Mouse (Mus musculus) ovary, postnatal 36 days (tissue): ENCODE measurements around the gene Gas6.

Source experiments
- DNase-seq: peaks from one replicate; pipeline ENCODE4 v3.0.0; 2022; ENCODE audit warnings: low spot score, mixed read lengths

The Gas6 gene

GRCm38 (mm10) chr8:13504894-13505674 lies 10.8 kb upstream of the Gas6 start:
- no peak for DNase-seq

DNA sequence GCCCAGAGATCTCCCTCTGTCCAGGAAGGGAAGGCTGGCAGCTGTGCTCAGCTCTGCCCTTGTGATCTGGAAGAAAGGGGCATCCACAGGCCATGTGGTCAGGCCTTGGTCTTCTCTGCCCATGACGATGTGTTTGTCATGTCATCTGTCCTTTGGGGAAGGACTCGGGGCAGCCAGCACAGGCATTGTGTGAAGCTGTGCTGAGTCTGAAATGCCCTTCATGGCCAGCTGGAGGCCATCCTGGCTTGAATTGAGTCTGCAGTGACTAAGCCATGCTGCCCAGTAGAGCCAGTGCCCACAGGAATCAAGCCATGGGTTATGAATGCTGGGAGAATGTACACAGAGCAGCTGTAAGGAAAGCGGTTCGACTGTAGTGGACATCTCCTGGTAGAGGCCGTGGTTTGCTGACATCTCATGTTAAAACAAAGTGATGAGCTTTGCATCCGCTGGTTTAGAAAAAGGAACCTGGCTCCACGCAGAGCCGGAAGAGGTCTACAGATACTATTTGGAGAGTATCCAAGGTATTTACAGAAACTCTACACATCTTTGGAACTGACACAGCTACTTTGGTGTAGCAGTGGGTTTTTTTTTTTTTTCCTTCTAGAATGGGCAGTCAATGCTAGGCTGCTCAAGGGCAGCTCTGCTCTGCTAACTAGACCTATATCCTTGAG lies 9.8 kb upstream of the Gas6 start:
- DNase-seq = no peak

GRCm38 (mm10) chr8:13501221-13501620 lies 6.9 kb upstream of the Gas6 start:
- DNase-seq = no peak

GRCm38 (mm10) chr8:13493011-13493410 lies 1.3 kb downstream of the Gas6 start:
- DNase-seq = peak; percentile 41

- peak; percentile 62 for DNase-seq
Measured at GRCm38 (mm10) chr8:13492198-13492995, 1.9 kb downstream of the Gas6 start.

DNA sequence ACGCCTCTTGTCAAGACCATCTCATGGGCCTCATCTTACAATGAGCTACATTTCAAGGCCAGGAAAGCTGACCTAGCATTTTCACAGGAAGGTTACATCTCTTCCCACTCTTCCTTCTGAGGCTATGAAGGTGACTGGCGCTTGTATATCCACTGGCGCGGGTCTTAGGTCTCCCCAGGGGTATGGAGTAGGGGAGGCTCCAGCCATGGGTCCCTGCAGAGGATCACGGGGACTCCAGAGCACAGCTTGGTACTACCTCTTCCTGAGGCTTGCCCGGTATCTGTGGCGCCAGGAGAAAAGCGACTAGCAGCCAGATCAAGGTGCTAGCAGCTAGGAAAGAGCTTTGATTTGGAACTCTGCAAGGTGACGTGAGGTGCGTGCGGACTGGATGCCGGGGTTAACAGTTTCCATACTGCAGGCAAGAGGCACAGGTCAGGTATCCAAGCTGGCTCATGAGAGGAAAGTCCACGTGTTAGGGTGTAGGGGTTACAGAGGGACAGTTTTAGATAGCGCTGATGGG lies 2.7 kb downstream of the Gas6 start:
- DNase-seq = no peak

GRCm38 (mm10) chr8:13489986-13490910 lies 4.0 kb downstream of the Gas6 start:
- DNase-seq = no peak

GRCm38 (mm10) chr8:13489351-13489750 lies 4.9 kb downstream of the Gas6 start:
- DNase-seq = no peak

- DNase-seq = no peak
Measured at GRCm38 (mm10) chr8:13483191-13483590, 11.1 kb downstream of the Gas6 start.

DNA sequence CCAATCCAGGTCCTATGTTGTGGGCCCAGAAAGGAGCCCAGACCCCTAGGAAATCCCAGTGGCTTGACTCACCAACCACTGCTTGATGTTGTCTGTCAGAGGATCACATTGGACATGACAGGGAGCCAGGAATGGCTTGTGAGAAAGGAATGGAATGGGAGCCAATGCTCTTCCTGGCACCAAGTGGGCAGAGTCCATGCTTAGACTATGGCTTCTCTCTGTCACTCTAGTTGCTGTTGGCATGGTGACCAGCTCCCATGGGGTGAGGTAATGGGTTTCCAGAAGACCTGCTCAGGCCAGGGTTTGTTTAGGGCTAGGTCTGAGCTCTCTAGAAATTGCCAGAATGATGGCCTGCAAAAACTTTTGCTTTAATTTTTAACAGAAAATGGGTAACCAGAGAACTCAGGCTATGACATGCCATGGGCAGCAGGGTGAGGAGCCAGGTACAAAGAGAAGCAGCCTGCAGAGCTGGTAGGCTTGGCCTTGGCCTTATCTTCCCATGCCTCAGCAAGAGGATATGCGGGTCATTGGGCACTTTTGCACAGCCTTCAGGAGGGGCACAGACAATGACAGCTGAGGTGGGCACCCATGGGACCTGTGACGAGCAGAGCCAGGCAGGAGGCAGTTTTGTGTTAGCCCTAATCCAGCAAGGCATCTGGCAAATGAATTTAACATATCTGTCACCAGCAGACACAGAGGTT lies 12.0 kb downstream of the Gas6 start:
- no peak for DNase-seq

DNA sequence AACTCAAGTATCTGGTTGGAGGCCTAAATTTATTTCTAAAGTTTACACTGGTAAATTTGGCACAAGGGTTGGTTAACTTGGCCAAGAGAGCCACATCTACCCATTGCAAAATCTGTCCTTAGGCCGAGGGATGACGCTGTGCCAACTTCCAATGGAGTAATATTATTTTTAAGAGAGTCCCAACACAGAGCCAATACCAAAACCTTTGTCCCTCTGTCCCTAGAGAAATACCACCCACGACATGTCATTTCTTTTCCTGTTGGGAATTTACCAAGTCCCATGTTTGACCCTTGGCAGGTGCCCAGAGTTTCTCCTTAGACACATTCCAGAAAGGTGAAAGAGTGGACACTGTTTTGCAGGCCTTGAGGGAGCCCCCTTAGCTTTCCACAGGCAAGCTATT lies 12.7 kb downstream of the Gas6 start:
- DNase-seq = no peak

- DNase-seq = no peak
Measured at GRCm38 (mm10) chr8:13481089-13481554, 13.2 kb downstream of the Gas6 start.

DNA sequence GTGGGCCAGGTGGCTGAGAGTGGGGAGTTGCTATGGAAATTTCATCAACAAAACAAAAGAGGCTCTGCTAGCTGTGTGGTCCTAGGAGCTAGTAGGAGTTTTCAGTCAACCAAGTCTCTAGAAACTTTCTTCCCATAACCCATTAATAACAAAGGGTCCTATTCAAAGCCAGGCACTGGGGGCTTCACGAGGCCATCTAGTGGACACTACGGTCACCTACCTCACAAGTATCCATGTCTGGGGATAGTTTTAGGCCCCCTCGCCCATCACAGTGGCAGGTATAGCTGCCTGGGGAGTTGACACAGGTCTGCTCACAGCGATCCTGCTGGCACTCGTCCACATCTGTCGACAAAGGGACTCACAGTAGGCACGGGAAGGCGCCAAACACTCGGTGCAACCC lies 18.4 kb downstream of the Gas6 start:
- DNase-seq = no peak

DNA sequence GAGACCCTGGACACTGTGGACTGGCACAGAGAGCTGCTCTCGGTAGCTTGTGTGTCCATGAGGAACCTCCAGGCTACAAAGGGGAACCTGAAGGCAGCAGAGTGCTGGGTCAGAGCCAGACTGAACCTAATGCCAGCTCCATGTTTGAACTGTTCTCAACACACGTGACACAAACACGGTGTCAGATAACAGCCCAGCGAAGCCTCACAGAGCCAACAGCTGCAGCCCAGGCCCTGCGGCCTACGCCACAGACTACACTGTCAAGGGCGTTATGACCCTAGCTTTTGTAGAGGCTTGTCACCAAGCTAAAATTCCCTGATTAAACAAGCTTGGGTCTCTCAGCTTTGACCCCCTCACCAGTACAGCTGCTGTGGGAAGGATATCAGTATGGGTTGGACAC lies 22.0 kb downstream of the Gas6 start:
- DNase-seq = peak; percentile 65

- no peak for DNase-seq
Measured at GRCm38 (mm10) chr8:13471484-13471883, 22.8 kb downstream of the Gas6 start.

DNA sequence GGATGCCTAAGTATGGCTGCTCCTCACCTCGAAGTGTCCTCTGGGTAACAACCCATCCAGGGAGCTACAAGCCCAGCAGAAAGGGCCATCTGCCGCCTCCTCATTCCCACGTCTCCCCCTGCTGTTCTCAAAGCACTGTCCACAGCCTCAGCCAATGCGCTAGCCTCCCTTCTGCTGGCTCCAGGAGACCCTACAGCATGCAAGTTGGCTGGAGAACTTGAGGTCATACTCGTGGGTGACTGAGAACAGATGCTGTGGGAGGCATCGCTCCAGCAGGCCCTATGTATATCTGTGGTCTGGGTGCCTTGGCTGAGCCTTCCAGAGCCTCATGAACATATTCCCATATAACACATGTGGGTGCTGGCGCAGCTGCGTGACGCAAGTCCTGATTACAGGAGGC lies 25.6 kb downstream of the Gas6 start:
- DNase-seq = no peak

- peak; percentile 27 for DNase-seq
Measured at GRCm38 (mm10) chr8:13466989-13467388, 27.3 kb downstream of the Gas6 start.

- peak; percentile 14 for DNase-seq
Measured at GRCm38 (mm10) chr8:13465324-13465723, 29.0 kb downstream of the Gas6 start.

DNA sequence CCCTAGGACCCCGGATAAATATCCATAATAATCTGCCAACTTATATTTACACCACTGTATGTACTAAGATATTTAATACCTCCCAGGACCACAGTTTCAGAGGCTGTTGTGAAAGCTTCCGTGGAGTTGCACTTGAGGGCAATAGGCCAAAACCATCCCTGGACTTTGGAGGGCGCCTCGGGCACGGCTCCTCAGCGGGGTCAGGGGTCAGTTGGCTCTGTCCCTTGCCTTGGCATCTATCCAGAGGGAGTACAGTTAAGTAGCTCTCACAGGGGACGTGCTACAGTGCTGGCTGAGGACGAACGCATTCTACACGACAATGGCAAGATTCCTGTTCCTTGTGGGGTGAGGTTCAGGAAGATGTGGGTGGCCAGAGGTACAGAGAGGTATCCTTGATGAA lies 31.9 kb downstream of the Gas6 start:
- peak; percentile 74 for DNase-seq

GRCm38 (mm10) chr8:13461843-13462242 lies 32.4 kb downstream of the Gas6 start:
- peak; percentile 80 for DNase-seq
